Mouse (Mus musculus) MEL (cell line): ENCODE data around the gene Cypt12. TPM values are rescaled to one million over a fixed set of nuclear protein-coding genes. Genes with fewer than 3 reads are reported as not detected.

Source experiments
- DNase-seq: peaks from one replicate; pipeline ENCODE4 v3.0.0; 2011; ENCODE audit warnings: low read depth, low spot score
- H3K27ac ChIP-seq: 2 replicates; pipeline ENCODE4 v1.5.1; 2012; ENCODE audit warnings: low read depth, mild to moderate bottlenecking, control low read depth, low read length, moderate library complexity; ENCODE audit not compliant: control insufficient read depth
- H3K27me3 ChIP-seq, 2 experiments: fragments of 150-350 bp in 1 of 2; sonication (generic) in 1 of 2; 2 replicates each; pipeline ENCODE4 v1.6.1; 2012; ENCODE audit warnings: low read length in 2 of 2, mild to moderate bottlenecking in 2 of 2, improper control_type of control experiment in 1 of 2, moderate library complexity in 1 of 2; ENCODE audit not compliant: insufficient read depth in 2 of 2, control insufficient read depth in 1 of 2
- H3K36me3 ChIP-seq, 2 experiments: 2 replicates each; pipeline ENCODE4 v1.6.1; 2012 to 2014; ENCODE audit warnings: low read length in 2 of 2, improper control_type of control experiment in 1 of 2, inconsistent platforms in 1 of 2, mild to moderate bottlenecking in 1 of 2; ENCODE audit not compliant: insufficient read depth in 2 of 2, control insufficient read depth in 1 of 2
- H3K4me1 ChIP-seq, 2 experiments: fragments of 150-350 bp in 1 of 2; sonication (generic) in 1 of 2; 2 replicates each; pipeline ENCODE4 v1.6.1; 2012; ENCODE audit warnings: low read length in 2 of 2, improper control_type of control experiment in 1 of 2, mild to moderate bottlenecking in 1 of 2; ENCODE audit not compliant: insufficient read depth in 2 of 2, control insufficient read depth in 1 of 2
- H3K4me3 ChIP-seq, 2 experiments: fragments of 150-350 bp in 1 of 2; sonication (generic) in 1 of 2; 2 replicates each; pipeline ENCODE4 v1.5.1; 2012; ENCODE audit warnings: low read depth in 2 of 2, low read length in 2 of 2, mild to moderate bottlenecking in 2 of 2, moderate library complexity in 2 of 2, control low read depth in 1 of 2, improper control_type of control experiment in 1 of 2; ENCODE audit not compliant: control insufficient read depth in 1 of 2, insufficient read depth in 1 of 2
- H3K79me2 ChIP-seq: 2 replicates; pipeline ENCODE4 v1.6.1; 2012; ENCODE audit warnings: mild to moderate bottlenecking, low read length, moderate library complexity; ENCODE audit not compliant: control insufficient read depth, poor library complexity, insufficient read depth
- H3K9ac ChIP-seq: 2 replicates; pipeline ENCODE4 v1.6.1; 2012; ENCODE audit warnings: low read depth, mild to moderate bottlenecking, control low read depth, low read length, moderate library complexity; ENCODE audit not compliant: control insufficient read depth, poor library complexity, severe bottlenecking
- H3K9me3 ChIP-seq: fragments of 150-350 bp; sonication (generic); replicated peaks from 2 replicates; pipeline ENCODE4 v1.6.1; 2012; ENCODE audit warnings: mild to moderate bottlenecking, low read length, improper control_type of control experiment, moderate library complexity; ENCODE audit not compliant: insufficient read depth
- CHD2 ChIP-seq: IDR thresholded peaks from 2 replicates; pipeline ENCODE4 v1.6.1; 2011; ENCODE audit warnings: low read length, improper control_type of control experiment
- E2F4 ChIP-seq: IDR thresholded peaks from 2 replicates; pipeline ENCODE4 v1.6.1; 2011; ENCODE audit warnings: low read depth, low read length, improper control_type of control experiment, borderline replicate concordance
- ELF1 ChIP-seq: IDR thresholded peaks from 2 replicates; pipeline ENCODE4 v1.6.1; 2014; ENCODE audit warnings: low read depth, mild to moderate bottlenecking, inconsistent platforms, low read length, improper control_type of control experiment, moderate library complexity
- GABPA ChIP-seq: IDR thresholded peaks from 2 replicates; pipeline ENCODE4 v1.6.1; 2012; ENCODE audit warnings: low read depth, mild to moderate bottlenecking, inconsistent platforms, low read length, improper control_type of control experiment, moderate library complexity
- HCFC1 ChIP-seq: IDR thresholded peaks from 2 replicates; pipeline ENCODE4 v1.6.1; 2012; ENCODE audit warnings: low read depth, mild to moderate bottlenecking, inconsistent platforms, low read length, improper control_type of control experiment, moderate library complexity
- JUND ChIP-seq: IDR thresholded peaks from 2 replicates; pipeline ENCODE4 v1.6.1; 2011; ENCODE audit warnings: low read depth, mild to moderate bottlenecking, improper control_type of control experiment, low read length
- MAZ ChIP-seq: IDR thresholded peaks from 2 replicates; pipeline ENCODE4 v1.6.1; 2012; ENCODE audit warnings: low read depth, mild to moderate bottlenecking, inconsistent platforms, low read length, improper control_type of control experiment
- MEF2A ChIP-seq: IDR thresholded peaks from 2 replicates; pipeline ENCODE4 v1.6.1; 2014; ENCODE audit warnings: low read depth, mild to moderate bottlenecking, inconsistent platforms, low read length, improper control_type of control experiment; ENCODE audit not compliant: poor library complexity, insufficient replicate concordance, severe bottlenecking; ENCODE audit errors: extremely low read depth
- MXI1 ChIP-seq: IDR thresholded peaks from 2 replicates; pipeline ENCODE4 v1.6.1; 2011; ENCODE audit warnings: mild to moderate bottlenecking, low read depth, low read length, improper control_type of control experiment
- MYC ChIP-seq: IDR thresholded peaks from 2 replicates; pipeline ENCODE4 v1.6.1; 2011; ENCODE audit warnings: low read depth, mild to moderate bottlenecking, low read length, improper control_type of control experiment, moderate library complexity
- POLR2AphosphoS2 ChIP-seq: IDR thresholded peaks from 2 replicates; pipeline ENCODE4 v1.6.1; 2011; ENCODE audit warnings: low read length, improper control_type of control experiment
- POLR2AphosphoS5 ChIP-seq: IDR thresholded peaks from 2 replicates; pipeline ENCODE4 v1.6.1; 2012; ENCODE audit warnings: low read depth, borderline replicate concordance, mild to moderate bottlenecking, inconsistent platforms, low read length, moderate library complexity, mixed read lengths
- RAD21 ChIP-seq: IDR thresholded peaks from 2 replicates; pipeline ENCODE4 v1.6.1; 2011; ENCODE audit warnings: mild to moderate bottlenecking, low read depth, low read length, improper control_type of control experiment
- SMC3 ChIP-seq: IDR thresholded peaks from 2 replicates; pipeline ENCODE4 v1.6.1; 2011; ENCODE audit warnings: low read depth, low read length, improper control_type of control experiment
- TAL1 ChIP-seq: IDR thresholded peaks from 2 replicates; pipeline ENCODE4 v1.6.1; 2012; ENCODE audit warnings: mild to moderate bottlenecking, inconsistent platforms, low read length, moderate library complexity, mixed read lengths
- TBP ChIP-seq: IDR thresholded peaks from 2 replicates; pipeline ENCODE4 v1.8.0; 2011; ENCODE audit warnings: low read depth, low read length, improper control_type of control experiment
- TCF12 ChIP-seq: IDR thresholded peaks from 2 replicates; pipeline ENCODE4 v1.6.1; 2014; ENCODE audit warnings: low read depth, mild to moderate bottlenecking, inconsistent platforms, low read length, improper control_type of control experiment, moderate library complexity
- USF2 ChIP-seq, 2 experiments: IDR thresholded peaks; 2 replicates each; pipeline ENCODE4 v1.6.1; 2011 to 2012; ENCODE audit warnings: improper control_type of control experiment in 2 of 2, low read length in 2 of 2, borderline replicate concordance in 1 of 2, inconsistent platforms in 1 of 2, low read depth in 1 of 2, mild to moderate bottlenecking in 1 of 2; ENCODE audit not compliant: insufficient read depth in 1 of 2
- ZKSCAN1 ChIP-seq: IDR thresholded peaks from 2 replicates; pipeline ENCODE4 v1.6.1; 2012; ENCODE audit warnings: low read depth, mild to moderate bottlenecking, inconsistent platforms, low read length, improper control_type of control experiment, moderate library complexity
- polyA plus RNA-seq, 2 experiments: library from polyadenylated mRNA; stranded (reverse) in 1 of 2; unstranded in 1 of 2; fragments of >175 nt in 1 of 2; fragments of >200 nt in 1 of 2; gene quantifications; 2 replicates each; pipeline versions ENCODE4 v1.2.1 to v1.2.4; 2012; ENCODE audit warnings: low replicate concordance in 2 of 2, low read depth in 1 of 2; ENCODE audit not compliant: insufficient read length in 2 of 2, insufficient read depth in 1 of 2, missing spikeins in 1 of 2
- total RNA-seq: library from RNA; depleted of rRNA; stranded (reverse); fragments of 300-350 nt; gene quantifications from 2 replicates; pipeline ENCODE4 v1.2.3, GENCODE M21; 2012

The Cypt12 gene
- total and polyA plus RNA-seq, 3 experiments, result not detected

- TF ChIP-seq POLR2AphosphoS2 (no peak), MYC (no peak), HCFC1 (no peak), RAD21 (no peak), SMC3 (no peak), ZKSCAN1 (no peak), TCF12 (no peak), USF2 (IDR thresholded peaks at IDR 0.05; ENCODE audit: borderline replicate concordance in 1 of 2, insufficient read depth in 1 of 2, low read depth in 1 of 2, low read length in 2 of 2) (no peak), GABPA (no peak), POLR2AphosphoS5 (no peak), E2F4 (no peak), TBP (no peak), MEF2A (no peak), JUND (no peak), CHD2 (no peak), MAZ (no peak), TAL1 (no peak), MXI1 (no peak), ELF1 (no peak)
- no peaks in the 10 kb centered on the region for H3K36me3 ChIP-seq
- no peak overlapping the region for H3K4me3 ChIP-seq
- no peak overlapping the region for H3K27ac ChIP-seq
- no peak overlapping the region for H3K9ac ChIP-seq
- no peak for DNase-seq
- H3K9me3 ChIP-seq, result no peaks in the 10 kb centered on the region
- H3K4me1 ChIP-seq, result no peaks in the 10 kb centered on the region
- no peaks in the 10 kb centered on the region for H3K27me3 ChIP-seq
- H3K79me2 ChIP-seq, result no peaks in the 10 kb centered on the region
Observed at GRCm38 (mm10) chr3:17940206-17940605, 8.0 kb upstream of the Cypt12 start.
